Mouse (Mus musculus) myocyte (in vitro differentiated cells): ENCODE data around the gene Fam178b. TPM values are rescaled to one million over a fixed set of nuclear protein-coding genes. Genes with fewer than 3 reads are reported as not detected.

ENCODE experiments used
- H3K27me3 ChIP-seq: one replicate; pipeline ENCODE4 v1.6.1; 2011; ENCODE audit not compliant: control insufficient read depth, insufficient read depth, insufficient read length
- H3K36me3 ChIP-seq: one replicate; pipeline ENCODE4 v1.6.1; 2011; ENCODE audit not compliant: control insufficient read depth, insufficient read depth
- H3K4me2 ChIP-seq: one replicate; pipeline ENCODE4 v1.6.1; 2011; ENCODE audit warnings: low read depth, control low read depth
- H3K4me3 ChIP-seq: one replicate; pipeline ENCODE4 v1.5.1; 2011; ENCODE audit warnings: mild to moderate bottlenecking, control low read depth, moderate library complexity
- H3K79me2 ChIP-seq: one replicate; pipeline ENCODE4 v1.6.1; 2011; ENCODE audit not compliant: control insufficient read depth, insufficient read depth
- H3ac ChIP-seq: one replicate; pipeline ENCODE4 v1.6.1; 2011; ENCODE audit not compliant: control insufficient read depth, insufficient read length
- CEBPB ChIP-seq: IDR thresholded peaks from 2 replicates; pipeline ENCODE4 v1.6.1; 2011; ENCODE audit warnings: mild to moderate bottlenecking, moderate library complexity; ENCODE audit not compliant: poor library complexity, insufficient read depth, severe bottlenecking
- E2F4 ChIP-seq: IDR thresholded peaks from one replicate; pipeline ENCODE4 v1.6.1; 2011; ENCODE audit warnings: mild to moderate bottlenecking, control low read depth, moderate library complexity; ENCODE audit not compliant: insufficient read depth
- MAX ChIP-seq: IDR thresholded peaks from one replicate; pipeline ENCODE4 v1.6.1; 2011; ENCODE audit warnings: low read depth, mild to moderate bottlenecking, control low read depth
- MYOD1 ChIP-seq, 3 experiments: IDR thresholded peaks; one replicate each; pipeline ENCODE4 v1.6.1; 2011; ENCODE audit warnings: control low read depth in 2 of 3, low read depth in 2 of 3, mild to moderate bottlenecking in 2 of 3, moderate library complexity in 1 of 3; ENCODE audit not compliant: insufficient read length in 2 of 3, control insufficient read depth in 1 of 3
- MYOG ChIP-seq, 3 experiments: IDR thresholded peaks; one replicate each; pipeline ENCODE4 v1.6.1; 2011; ENCODE audit warnings: control low read depth in 2 of 3, low read depth in 2 of 3, mild to moderate bottlenecking in 2 of 3; ENCODE audit not compliant: insufficient read length in 2 of 3, control insufficient read depth in 1 of 3, insufficient read depth in 1 of 3
- POLR2A ChIP-seq: IDR thresholded peaks from one replicate; pipeline ENCODE4 v1.6.1; 2011; ENCODE audit warnings: low read depth, mild to moderate bottlenecking, control low read depth, moderate library complexity; ENCODE audit not compliant: insufficient read length
- POLR2AphosphoS2 ChIP-seq: IDR thresholded peaks from one replicate; pipeline ENCODE4 v1.6.1; 2011; ENCODE audit warnings: low read depth, control low read depth; ENCODE audit not compliant: insufficient read length
- REST ChIP-seq: IDR thresholded peaks from one replicate; pipeline ENCODE4 v1.6.1; 2011; ENCODE audit warnings: mild to moderate bottlenecking, control low read depth, moderate library complexity; ENCODE audit not compliant: insufficient read depth, insufficient read length
- SRF ChIP-seq: IDR thresholded peaks from one replicate; pipeline ENCODE4 v1.6.1; 2011; ENCODE audit warnings: low read depth; ENCODE audit not compliant: control insufficient read depth, insufficient read length
- TCF12 ChIP-seq: IDR thresholded peaks from one replicate; pipeline ENCODE4 v1.6.1; 2011; ENCODE audit warnings: mild to moderate bottlenecking, control low read depth; ENCODE audit not compliant: poor library complexity, insufficient read depth, severe bottlenecking
- TCF3 ChIP-seq: IDR thresholded peaks from one replicate; pipeline ENCODE4 v1.6.1; 2011; ENCODE audit warnings: low read depth, control low read depth; ENCODE audit not compliant: insufficient read length
- USF1 ChIP-seq: IDR thresholded peaks from one replicate; pipeline ENCODE4 v1.6.1; 2011; ENCODE audit warnings: low read depth, mild to moderate bottlenecking, control low read depth, moderate library complexity
- polyA plus RNA-seq: library from polyadenylated mRNA; unstranded; fragments of >200 nt; fragmentation: generic; extraction: Trizol; gene quantifications from one replicate; pipeline ENCODE4 v1.2.1, GENCODE M21; 2012; ENCODE audit warnings: missing spikeins

The Fam178b gene
- polyA plus RNA-seq, 1 experiment = 1.5 TPM

DNA sequence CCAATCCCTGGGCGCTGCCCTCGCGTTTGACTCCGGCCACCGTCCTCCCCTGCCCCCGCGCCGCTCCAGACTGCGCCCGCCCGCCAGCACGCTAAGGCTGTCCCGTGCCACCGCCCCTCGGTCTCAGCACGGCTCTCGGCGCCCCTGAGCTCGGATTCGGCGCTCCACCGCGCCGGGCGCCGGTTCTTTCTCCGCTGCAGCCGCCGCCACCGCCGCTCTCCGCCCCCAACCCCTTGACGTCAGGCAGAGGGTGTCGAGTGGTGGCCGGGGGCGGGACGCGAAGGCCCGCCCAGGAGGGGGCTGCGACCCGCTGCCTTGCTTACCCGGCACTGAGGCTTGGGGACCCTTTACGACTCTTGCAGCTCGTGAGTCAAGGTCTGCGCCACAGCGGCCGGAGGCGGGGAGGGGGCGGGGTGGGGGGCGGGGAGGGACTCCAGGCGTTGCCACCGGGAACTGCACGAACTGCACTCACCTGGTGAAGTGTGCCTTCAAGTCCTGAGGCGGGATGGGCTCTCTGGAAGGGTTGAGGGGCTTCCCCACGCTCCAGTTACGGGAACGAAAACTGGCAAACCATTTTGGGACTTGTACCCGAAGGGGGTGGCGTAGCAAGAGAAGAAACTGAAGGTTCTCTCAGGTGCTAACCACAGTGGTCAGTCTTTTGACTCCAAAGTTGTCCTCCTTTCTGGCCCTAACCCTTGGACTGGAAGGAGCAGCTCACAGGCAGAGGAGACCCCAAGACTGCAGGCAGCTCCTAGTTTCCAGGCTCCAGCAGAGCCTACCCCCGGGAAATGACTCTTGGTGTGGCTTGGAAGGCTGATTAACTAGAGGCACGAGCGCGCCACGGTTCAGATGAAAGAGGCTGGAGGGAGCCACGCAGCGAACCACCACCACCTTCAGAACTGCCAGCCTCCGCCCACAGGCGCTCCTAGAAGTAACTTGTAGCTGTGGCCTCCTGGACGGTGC, 124.7 kb downstream of the Fam178b start, which contains the start of gene Sema4c:
Gene Sema4c, minus strand, starts transcription at position 319 of the 963 bp plus-strand sequence.
- Histone ChIP-seq H3K4me3 (peak within 1 kb of the TSS; percentile 99), H3K4me2 (peak within 1 kb of the TSS; percentile 98), H3K79me2 (peaks cover 41% of the 10 kb centered on the region), H3ac (peak within 1 kb of the TSS; percentile 66), H3K36me3 (peaks cover 15% of the 10 kb centered on the region), H3K27me3 (no peaks in the 10 kb centered on the region)
- TF ChIP-seq TCF3 (no peak), POLR2A (peak; percentile 54), POLR2AphosphoS2 (peak; percentile 53), SRF (no peak), REST (no peak), MYOD1 (IDR thresholded peaks at IDR 0.05; ENCODE audit: control insufficient read depth in 1 of 3, insufficient read length in 2 of 3, low read depth in 2 of 3) (no peak), CEBPB (no peak), MAX (no peak), TCF12 (no peak), MYOG (IDR thresholded peaks at IDR 0.05; ENCODE audit: control insufficient read depth in 1 of 3, insufficient read depth in 1 of 3, insufficient read length in 2 of 3, low read depth in 2 of 3) (peak in 1 of 3 experiments; percentile 37), USF1 (no peak)

DNA sequence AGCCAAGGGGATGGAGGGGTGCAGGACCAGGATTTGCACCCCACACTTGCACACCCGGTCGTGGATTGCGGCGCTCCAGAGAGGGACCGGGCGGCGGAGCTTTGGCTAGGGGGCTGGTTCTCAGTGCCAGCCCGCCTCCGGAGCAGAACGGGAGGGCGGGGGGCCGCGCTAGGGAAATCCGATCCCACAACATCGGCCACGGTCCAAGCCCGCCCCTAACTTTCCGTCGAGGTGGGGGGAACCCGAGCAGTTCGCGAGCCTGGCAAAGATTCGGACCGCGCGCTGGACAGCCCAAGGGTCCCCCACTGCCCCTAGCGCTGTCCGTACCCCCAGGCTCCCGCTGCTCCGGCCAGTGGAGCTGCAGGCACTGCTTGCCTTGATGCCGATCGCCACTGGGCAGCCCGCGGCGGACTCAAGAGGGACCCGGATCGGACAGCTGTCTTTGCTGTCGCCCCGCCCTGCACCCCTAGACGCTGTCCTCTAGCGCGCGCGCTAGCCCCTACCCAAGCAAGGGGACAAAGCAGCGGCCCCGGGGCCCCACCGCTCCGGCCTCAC, 125.4 kb downstream of the Fam178b start:
- Histone ChIP-seq H3K36me3 (peaks cover 22% of the 10 kb centered on the region), H3ac (peak overlapping the region; percentile 66), H3K27me3 (no peaks in the 10 kb centered on the region), H3K79me2 (peaks cover 41% of the 10 kb centered on the region), H3K4me2 (peak overlapping the region; percentile 51), H3K4me3 (peak overlapping the region; percentile 99)
- peak in 1 of 3 experiments; percentile 65 for TF ChIP-seq MYOD1 (IDR thresholded peaks at IDR 0.05; ENCODE audit: control insufficient read depth in 1 of 3, insufficient read length in 2 of 3, low read depth in 2 of 3)
- TF ChIP-seq MYOG (IDR thresholded peaks at IDR 0.05; ENCODE audit: control insufficient read depth in 1 of 3, insufficient read depth in 1 of 3, insufficient read length in 2 of 3, low read depth in 2 of 3) = peak in 2 of 3 experiments; percentile 26 to 83
- peak; percentile 31 for TF ChIP-seq POLR2AphosphoS2
- peak; percentile 5 for TF ChIP-seq REST
- TF ChIP-seq CEBPB = no peak
- no peak for TF ChIP-seq TCF3

DNA sequence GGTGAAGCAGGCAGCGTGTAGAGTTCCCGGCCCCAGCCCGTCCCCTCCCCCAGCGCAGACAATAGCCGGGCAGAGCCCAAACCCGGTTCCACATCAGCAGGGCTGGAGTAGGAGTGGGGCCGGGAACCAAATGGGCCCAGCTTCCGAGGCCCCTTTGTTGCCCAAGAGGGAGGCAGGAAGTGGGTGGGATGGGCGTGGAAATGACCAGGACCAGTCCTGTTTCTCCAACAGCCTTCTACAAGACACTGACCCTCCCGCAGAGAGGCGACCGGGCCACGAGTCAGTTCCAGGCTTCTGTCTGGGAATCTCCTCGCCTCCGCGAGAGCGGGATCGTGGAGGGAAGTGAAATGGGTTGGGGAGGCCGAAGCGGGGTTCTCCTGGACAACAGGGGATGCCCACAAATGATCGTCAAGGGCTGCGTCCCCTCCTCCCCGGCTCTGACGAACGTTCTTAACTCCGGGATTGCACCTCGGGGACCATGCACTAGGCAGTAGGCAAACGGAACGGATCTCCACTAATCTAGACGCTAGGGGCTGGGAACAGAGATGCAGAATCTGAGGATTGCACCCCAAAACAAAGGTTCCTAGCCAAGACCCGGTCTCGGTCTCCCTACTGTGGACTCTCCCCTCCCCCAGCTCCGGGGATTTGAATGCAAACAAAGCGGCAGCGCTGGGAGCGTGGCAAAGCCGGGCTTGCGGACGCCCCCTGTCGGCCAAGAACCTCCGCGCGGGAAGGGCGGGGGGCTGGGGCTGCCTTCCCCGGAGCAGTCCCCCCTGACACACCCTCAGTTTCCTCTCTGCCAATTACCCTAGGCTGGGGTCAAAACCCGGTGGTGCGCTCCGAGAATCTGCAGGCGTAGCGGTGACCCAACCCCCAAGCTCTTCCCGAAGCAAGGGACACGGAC, 126.2 kb downstream of the Fam178b start:
- H3K4me2 ChIP-seq = peak overlapping the region; percentile 93
- H3K4me3 ChIP-seq = peak overlapping the region; percentile 99
- H3K36me3 ChIP-seq = peaks cover 29% of the 10 kb centered on the region
- H3ac ChIP-seq = peak overlapping the region; percentile 66
- H3K79me2 ChIP-seq = peaks cover 41% of the 10 kb centered on the region
- H3K27me3 ChIP-seq = no peaks in the 10 kb centered on the region
- TF ChIP-seq POLR2A (peak; percentile 72), CEBPB (0 out of 2 replicates have a peak, but pooled peaks have one; percentile 34), MYOD1 (IDR thresholded peaks at IDR 0.05; ENCODE audit: control insufficient read depth in 1 of 3, insufficient read length in 2 of 3, low read depth in 2 of 3) (no peak), MYOG (IDR thresholded peaks at IDR 0.05; ENCODE audit: control insufficient read depth in 1 of 3, insufficient read depth in 1 of 3, insufficient read length in 2 of 3, low read depth in 2 of 3) (no peak), MAX (no peak), POLR2AphosphoS2 (peak; percentile 68), SRF (no peak), E2F4 (peak; percentile 46)

DNA sequence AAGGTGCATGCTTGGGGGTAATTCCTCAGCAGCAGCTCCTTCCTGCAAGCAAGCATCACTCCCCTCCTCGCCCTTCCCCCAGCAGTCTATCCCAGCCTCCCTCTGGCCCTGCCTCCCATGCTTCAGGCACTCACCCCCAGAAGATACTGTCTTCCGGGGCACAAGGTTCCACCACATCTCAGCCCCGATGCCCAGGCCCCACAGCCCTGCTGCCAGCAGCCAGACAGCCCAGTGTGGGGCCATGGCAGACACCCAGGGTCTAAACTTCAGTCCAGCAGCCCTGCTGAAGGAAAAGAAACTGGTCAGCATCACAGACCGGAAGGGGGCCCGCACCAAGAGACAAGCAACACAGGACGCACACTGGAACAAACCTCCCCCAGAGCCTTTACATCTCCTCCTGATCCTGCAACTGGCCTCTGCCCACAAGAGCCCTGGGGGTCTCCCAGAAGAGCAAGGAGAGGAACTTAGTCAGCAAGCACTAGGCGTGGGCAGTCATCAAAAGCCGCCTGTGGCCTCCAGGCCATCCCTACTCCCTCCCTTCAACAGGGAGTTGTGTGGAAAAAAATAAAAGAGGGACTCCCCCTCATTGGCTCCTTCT, 127.1 kb downstream of the Fam178b start:
- TF ChIP-seq SRF (no peak), CEBPB (no peak), REST (no peak), E2F4 (no peak), TCF3 (no peak), TCF12 (no peak), POLR2A (no peak), MYOG (IDR thresholded peaks at IDR 0.05; ENCODE audit: control insufficient read depth in 1 of 3, insufficient read depth in 1 of 3, insufficient read length in 2 of 3, low read depth in 2 of 3) (no peak), USF1 (no peak), MYOD1 (IDR thresholded peaks at IDR 0.05; ENCODE audit: control insufficient read depth in 1 of 3, insufficient read length in 2 of 3, low read depth in 2 of 3) (no peak), MAX (no peak), POLR2AphosphoS2 (no peak)
- Histone ChIP-seq H3K36me3 (peaks cover 38% of the 10 kb centered on the region), H3K27me3 (no peaks in the 10 kb centered on the region), H3K79me2 (peaks cover 43% of the 10 kb centered on the region), H3ac (peak overlapping the region; percentile 66), H3K4me3 (peak overlapping the region; percentile 99), H3K4me2 (peak overlapping the region; percentile 93)
